Mouse (Mus musculus) right cerebral cortex, postnatal 4 days (tissue): ENCODE measurements around the gene Ntn3.

Experiments used
- DNase-seq: peaks from one replicate; pipeline ENCODE4 v3.0.0-alpha.2; 2022

Gene Ntn3

DNA sequence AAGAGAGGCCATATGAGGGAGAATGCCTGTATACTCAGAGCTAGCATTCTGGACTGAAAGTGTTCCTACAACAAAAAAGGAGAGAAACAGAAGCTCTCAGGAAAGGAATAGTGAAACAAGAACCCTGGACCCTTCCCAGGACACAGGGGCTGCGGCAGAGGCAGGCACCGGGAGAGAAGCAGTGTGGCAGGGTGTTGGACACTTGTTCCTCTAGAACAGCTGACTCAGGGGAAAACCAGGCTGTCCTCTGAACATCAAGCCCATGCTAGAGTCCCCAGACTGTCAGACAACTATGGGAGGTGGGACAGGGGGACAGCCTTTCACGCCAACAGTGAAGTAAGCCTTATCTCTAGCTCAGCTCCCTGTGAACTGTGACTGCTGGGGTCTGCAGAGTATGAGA is 1.3 kb upstream of the Ntn3 start:
- no peak for DNase-seq

DNA sequence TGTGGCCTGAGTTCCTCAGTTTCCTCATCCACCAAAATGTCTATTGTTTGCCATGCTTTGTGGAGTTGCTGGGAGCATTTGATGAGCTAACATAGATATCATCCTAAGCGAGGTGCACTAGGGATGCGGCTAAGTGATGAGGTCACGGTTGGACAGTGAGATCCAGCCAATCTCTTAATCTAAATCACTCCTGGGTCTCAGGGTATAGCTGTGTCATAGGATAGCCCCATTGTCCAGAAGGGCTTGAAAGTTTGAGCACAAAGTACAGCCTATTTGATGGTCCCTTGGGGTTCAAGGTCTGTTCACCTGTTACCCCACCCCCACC is 547 bp upstream of the Ntn3 start:
- DNase-seq: no peak

DNA sequence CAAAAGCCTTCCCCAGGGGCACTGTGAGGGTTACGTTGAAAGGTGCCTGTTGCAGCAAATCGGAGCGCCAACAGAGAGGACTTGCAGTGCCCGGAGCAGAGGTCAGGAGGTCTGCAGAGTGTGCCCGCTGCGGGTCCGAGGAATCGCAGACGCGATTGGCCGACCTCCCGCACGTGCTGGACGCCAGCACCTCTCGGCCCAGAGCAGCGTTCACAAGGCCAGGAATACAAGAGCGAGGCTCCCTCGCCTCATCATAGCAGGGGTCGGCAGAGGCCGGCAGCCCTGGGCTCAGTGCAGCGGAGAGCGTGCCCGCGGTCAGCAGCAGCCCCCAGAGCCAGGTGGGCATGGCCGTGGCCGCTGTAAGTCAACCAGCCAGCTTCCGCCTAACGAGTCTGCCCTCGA is 689 bp downstream of the Ntn3 start:
- no peak for DNase-seq

DNA sequence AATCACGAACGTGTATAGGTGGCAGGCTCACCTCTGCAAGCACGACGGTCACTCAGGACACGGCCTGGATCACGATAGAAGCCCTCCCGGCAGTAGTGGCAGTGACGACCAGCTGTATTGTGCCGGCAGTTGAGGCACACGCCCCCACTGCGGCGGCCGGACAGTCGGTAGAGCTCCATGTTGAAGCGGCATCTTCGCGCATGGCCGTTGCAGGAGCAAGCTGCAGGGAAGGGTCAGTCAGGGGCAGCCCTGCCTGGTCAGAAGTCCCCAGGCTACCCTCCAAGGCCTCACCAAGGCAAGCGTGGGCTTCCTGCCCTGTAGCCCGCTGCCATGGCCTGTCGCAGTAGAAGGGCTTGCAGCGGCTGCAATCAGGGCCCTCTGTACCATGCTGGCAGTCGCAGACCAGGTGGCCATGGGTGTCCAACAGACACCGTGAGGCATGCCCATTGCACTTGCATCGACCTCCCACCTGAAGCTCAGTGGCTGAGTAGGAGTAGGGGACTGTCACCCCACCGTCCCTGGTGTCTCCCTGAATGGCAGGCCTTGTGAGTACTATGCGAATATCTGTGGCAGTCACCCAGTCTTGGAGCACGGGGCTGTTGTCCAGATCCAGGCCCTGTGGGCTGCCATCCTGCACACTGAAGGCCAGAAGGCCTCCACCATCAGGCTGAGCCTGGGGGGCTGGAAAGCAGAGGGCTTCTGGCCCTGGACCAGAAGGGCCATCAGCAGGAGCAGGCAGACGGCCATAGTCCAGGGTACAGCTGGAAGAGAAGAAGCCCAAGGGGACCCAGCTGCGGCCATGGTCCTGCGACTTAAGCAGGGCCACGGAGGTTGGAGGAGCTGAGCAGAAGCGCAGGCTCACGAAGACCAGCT is 1.3 kb downstream of the Ntn3 start:
- peak; percentile 44 for DNase-seq

DNA sequence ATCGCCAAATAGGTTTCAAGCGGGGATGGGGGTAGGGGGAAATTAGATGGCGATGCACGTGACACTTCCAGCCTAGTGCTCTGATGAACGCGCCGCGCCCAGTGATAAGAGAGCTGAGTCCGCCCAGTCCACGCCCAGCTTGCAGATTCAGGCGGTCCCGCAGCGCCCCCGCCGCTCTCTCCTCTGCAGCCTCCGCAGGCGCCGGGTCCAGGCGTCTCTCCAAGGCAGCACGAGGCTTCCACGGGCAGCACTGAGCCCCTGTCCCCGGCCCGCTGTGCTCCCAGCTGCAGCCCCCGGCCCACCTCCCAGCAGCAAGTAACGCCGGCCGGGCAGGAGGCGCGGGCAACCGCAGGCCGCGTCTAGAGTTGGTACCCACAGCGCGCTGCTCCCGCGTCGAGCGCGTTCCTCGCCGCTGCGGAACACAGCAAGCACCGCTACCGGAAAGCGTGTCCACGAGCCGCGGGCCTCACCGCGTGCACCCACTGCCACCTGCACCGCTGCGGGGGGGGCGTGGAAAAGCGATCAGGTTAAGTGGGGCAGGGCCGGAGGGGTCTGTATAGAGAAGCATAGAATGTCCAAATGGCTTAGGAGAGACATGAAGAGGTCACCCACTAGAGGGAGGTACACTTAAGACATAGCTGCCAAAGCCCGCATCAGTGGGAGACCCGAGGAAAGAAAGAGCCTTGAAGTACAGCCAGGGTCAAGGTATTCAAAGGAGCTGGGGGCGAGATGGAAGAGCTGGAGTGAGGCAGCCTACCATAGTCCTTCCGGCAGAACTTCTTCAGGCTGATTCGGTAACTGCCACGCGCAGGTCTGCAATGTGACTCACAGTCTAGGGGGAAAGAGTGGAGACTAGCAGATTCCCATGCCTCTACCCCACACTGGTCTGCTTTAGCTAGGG is 2.6 kb downstream of the Ntn3 start:
- DNase-seq: peak; percentile 80

DNA sequence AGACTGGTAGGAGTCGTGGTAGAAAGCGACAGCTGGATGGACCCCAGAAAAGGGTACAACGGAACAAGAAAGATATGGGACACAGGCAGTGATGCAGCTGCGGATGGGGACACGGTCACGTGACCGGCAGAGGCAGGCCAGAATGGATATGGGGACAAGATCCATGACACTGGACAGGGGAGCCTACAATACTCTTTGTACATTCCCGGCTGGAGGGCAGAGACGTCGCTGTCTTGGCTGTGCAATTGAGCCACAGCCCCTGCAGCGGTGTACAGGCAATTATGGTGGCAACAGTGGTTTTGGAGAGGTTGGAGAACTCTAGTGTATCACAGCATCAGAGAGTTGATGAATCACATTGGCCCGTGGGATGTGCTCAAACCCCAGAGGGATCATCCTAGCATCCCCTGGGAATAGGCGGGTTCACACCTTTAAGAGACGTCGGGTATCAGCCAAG is 3.4 kb downstream of the Ntn3 start:
- DNase-seq: no peak

DNA sequence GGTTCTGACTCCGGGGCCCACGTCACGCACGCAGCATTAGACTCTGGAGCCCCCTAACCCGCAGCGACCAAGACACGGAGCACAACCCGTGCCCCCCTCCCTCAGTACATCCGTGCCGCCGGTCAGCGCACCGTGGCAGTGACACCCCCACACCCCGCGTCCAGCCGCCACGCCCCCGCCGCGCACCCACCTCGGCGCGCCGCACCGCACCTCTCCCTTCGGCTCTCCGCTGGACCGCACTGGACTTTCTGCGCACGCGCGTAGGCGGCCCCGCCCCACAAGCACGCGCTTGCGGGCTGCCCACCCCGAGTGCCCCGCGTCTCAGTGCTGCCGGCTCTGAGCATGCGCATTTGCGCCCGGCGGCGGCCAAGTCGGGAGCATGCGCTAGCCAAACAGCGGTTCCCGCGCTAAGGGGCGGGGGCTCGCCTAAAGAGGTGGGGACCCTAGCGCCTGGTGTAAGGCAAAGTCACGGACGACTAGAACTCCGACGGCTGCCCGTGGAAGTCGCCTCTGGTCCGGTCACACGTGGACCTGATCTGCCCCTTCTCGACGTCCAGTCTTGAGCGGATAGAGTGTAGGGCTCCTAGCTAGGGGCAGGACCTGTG is 3.9 kb downstream of the Ntn3 start, which contains the start of gene Tbc1d24:
Tbc1d24 (minus strand) TSS at position 279 of the 605 bp plus-strand sequence.
- DNase-seq: peak; percentile 97

DNA sequence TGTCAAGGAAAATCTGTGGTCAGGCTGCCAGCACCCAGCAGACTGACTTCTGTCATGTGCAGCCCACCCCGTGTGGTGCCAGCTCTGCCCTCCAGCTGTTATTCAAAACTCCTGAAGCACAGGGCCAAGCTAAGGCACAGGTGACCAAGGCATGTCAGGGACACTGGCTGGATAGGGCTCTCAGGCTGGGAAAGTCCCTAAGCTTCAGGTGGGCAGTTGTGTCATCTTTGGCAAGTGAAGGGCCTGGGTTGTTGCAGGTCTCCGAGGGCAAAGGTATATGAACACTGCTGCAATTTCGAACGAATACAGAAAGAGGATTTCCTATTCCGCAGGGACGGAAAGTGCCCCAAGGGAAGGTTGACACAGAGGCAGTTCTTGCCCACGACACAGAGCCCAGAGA is 4.5 kb downstream of the Ntn3 start:
- DNase-seq: peak; percentile 13

DNA sequence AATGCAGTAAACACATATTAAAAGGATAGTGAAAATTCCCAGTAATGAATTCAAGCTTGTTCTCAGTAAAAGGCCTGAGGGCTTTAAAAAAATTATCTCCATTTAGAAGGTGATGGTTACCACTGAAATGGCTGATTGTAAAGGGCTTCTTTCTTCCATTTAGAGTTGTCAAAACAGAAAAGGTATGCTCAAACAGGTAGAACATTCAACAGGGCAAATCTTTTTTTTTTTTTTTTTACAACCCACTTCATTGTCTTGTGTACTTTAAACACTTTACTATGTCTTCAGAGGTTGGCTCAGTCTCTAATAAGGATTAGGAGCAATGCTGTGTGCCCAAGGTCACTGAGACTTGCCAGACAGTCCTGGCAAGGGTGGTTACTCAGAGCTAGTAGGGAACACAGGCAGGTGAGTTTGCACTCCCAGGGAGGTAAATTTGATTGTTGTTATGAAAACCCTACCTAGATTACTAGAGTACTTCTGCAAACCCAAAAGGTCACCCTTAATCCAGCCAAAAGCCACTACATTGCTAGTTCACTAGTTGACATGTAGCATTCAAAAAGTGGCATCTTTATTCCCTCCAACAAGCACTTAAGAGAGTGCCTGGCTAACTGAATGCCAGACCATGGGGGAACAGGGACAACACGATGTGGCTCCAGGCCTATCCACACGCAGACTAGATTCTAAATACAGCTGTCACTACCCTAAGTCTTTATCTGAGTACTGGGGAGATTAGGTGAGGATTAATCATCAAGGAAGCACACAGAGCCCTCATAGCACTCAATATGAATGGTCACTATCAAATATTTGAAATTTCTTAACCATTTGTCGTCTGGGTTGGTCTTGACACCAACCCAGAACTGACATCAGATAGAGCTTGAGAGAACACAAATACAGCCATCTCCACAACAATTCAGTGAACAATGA is 5.5 kb downstream of the Ntn3 start:
- no peak for DNase-seq

DNA sequence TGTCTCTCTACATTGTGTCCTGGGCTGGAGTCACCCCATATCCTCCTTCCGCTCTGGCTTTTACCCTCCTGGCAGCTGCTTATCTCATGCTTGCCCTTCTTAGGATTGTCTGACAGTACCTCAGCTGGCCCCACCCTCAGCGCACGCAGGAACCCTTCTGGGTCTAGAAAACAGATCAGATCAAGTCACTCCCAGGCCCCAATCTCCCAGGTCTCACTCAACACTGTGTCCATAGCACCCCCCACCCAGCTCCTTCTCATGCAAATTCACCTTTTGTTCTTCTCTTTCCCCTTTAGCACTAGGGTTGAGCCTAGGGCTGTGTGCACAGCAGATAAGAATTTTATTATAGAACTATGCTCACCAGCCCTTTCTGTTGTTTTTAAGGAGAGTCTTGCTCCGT is 6.3 kb downstream of the Ntn3 start:
- no peak for DNase-seq

DNA sequence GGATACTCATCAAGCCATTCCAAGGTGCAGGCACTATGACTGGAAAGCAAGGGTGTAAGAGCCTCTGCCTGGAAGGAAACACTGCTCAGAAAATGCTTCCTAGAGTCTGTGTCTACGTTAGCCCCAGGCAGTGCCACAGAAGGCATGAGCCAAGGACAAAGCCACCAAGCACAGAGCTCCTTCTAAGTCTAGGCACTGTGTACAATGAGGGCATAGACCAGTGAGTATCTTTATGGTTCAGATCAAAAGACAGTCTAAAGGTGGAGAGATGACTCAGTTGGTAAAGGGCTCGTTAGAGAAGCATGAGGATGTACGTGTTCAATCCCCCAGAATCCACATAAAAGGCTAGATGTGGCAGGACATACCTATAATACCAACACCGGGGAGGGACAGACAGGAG is 8.2 kb downstream of the Ntn3 start:
- DNase-seq: no peak

DNA sequence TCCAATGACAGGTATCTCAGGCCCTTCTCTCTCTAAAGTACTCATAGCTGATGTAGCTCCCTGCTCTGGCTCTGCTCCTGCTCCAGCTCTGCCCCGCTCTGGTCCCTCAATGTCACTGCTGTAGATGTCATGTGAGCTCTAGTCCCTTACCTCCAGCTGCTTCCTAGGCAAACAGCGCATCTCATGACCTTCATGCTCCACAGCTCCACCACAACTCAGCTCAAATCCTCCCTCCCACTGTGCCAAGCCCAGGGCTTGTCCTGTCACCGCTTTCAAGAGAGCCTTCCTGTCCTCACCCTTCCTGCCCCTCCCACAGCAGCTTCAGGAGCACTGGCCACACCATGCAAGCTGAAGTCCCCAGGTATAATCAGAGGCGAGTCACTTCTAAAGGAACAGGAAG is 9.6 kb downstream of the Ntn3 start:
- no peak for DNase-seq

DNA sequence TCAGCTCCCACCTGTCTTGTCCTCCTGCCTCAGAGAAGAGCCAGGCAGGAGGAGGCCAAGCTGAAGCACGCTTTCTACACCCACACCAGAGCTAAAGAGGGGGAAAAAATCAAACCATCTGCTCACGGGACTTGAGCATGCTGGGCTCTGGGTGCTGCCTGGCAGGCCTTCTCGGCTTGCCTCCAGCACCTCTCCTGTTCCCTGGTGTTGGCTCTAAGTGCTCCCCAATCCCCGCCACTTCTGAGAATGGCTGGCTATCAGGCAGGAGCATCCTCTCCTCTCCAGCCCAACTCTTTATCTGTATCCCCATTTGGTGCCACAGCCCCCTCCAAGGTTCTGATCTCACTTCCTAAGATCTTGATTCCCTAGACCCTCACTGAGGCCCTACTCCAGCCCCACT is 10.1 kb downstream of the Ntn3 start:
- no peak for DNase-seq

DNA sequence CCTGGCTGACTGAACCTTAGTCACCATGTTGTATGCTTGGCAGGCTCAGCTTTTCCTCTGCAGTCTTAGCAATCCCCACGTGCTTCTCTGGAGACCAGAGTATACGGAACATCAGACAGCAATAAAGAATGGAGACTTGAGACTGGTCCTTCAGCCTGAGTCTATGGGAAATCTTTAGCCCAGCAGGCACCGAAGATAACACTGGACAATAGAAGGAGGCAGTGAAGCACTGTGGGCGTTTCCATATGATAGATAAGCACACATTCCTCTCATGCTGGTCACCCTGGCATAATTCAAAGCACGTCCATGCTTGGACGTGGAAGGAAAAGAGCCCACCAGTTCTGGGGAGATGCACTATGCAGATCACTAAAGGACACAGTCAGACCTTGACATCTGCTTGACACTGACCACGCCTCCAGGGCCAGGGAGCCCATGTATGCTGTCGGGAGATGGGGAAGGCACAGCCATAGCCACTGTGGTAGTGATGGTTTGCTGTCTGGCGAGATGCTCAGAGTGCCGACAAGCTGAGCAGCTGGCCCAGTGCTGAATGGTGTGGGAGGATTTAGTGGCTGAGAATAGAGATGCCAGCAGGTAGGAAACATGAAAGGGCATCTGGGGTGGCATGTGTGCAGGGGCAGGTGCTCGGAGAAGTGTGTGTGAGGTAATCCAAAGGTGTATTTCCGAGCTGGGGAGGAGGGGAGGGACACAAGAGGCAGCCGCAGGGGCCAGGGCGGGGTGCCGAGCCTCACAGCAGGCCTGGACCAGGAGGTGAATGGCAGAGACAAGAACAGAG is 12.1 kb downstream of the Ntn3 start:
- no peak for DNase-seq

DNA sequence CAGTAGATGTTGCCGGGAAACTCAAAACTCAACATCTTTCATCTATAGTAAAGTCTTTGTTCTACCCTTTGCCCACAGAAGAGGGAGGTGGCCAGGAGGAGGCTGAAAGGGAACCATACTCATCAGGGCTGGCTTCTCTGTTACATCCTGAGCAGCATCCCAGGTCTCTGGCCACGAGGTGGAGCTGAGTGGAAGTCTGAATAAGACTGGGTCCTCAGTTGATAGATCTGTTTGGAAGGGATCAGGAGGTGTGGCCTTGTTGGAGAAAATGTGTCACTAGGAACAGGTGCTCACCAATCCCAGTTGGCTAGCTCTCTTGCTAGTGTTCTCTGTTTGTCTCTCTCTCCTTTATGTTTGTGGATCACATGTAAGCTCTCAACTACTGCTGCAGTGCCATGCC is 14.0 kb downstream of the Ntn3 start:
- DNase-seq: no peak

DNA sequence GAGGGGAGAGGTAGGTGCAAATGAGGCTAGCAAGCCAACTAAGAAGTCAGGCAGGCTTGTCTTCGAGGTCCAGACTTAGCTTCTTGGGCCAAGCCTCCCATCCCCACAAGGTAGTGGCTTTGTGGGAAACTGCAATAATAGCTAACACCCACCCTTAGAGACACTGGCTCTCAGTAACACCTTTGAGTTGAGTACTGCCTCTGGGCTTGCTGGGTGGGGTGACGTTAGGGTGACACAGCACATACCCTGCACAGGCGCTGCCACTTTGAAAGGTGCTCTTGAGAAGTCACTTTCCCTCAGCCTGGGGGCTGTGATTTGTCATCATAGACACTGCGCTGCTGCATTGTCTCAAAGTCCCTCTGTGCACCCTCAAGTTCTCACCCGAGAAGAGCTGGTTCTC is 15.6 kb downstream of the Ntn3 start:
- DNase-seq: no peak

DNA sequence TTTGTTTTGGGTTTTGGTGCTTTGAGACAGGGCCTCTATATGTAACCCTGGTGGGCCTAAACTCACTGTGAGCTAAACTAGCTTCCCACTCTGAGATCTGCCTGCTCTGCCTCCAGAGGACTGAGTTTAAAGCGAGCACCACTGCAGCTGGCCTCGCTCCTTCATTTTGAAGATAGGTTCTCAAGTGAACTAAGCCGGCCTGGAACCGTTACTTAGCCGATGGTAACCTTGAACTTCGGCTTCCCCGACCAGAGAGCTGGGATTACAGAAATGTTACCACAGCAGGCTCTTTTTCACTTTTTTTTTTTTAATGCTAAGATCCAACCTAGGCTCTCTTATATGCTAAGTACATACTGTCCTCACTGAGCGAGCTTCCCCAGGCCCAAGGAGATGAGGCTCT is 16.1 kb downstream of the Ntn3 start:
- no peak for DNase-seq

DNA sequence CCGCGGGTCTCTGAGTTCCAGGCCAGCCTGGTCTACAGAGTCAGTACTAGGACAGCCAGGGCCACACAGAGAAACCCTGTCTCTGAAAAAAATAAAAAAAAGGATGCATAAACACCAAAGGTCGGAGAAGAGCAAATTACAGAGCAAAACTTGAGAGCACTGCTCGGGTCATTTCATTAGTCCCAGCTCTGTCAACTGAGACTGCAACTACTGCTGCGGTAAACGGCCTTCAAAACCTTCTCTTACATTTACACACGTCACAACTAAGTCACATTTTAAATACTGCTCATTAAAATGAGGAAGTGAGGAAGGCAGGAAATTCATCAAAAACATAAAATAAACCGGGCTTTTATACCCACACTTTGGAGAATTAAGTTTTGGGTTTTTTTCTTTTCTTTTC is 16.5 kb downstream of the Ntn3 start:
- no peak for DNase-seq

DNA sequence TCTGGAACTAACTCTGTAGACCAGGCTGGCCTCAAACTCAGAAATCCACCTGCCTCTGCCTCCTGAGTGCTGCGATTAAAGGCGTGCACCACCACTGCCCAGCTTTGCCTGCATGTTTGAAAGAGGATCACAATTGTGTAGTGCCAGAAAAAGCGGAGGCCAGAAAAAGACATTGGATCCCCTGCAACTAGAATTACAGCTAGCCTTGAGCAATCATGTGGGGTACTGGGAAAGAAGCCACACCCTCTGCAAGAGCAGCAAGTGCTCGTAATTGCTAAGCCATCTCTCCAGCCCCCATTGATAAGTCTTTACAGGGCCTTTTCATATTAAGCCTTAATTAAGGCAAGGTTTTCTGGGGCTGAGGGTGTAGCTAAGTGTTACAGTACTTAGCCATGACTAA is 17.9 kb downstream of the Ntn3 start:
- DNase-seq: no peak

DNA sequence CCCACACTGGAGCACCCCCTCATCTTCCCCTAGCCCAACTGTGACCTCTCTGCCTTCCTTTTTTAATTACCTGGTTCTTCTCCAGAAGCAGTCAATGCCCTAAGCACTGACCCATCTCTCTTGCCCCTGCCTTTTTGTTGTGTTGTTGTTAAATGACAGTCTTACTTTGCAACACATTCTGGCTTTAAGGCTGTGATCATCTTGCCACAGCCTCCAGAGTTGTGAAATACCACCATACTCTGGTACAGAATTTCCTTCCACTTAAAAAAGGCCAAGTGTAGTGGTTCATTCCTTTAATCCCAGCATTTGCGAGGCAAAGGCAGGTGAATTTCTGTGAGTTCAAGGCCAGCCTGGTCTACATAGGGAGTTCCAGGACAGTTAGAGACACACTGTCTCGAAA is 18.4 kb downstream of the Ntn3 start:
- DNase-seq: no peak

DNA sequence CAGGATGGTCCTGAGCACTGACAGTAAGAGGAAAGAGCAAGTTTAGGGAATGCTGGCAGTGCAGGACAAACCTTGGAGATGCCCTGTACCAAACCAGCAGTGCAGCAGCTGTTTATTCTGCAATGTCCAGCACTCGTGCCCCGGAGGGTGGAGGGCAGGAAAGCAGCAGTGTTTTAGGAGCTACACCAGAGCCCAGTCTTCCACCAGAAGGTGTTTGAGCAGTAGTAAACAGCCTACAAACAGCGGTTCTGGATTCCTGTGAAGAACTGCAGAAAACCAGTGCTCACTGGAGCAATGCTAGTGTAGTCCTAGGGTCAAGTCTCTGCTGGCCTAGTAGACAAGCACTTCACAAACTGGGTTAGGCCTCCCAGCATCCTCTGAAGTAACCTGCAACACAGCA is 35.1 kb downstream of the Ntn3 start:
- DNase-seq: no peak

DNA sequence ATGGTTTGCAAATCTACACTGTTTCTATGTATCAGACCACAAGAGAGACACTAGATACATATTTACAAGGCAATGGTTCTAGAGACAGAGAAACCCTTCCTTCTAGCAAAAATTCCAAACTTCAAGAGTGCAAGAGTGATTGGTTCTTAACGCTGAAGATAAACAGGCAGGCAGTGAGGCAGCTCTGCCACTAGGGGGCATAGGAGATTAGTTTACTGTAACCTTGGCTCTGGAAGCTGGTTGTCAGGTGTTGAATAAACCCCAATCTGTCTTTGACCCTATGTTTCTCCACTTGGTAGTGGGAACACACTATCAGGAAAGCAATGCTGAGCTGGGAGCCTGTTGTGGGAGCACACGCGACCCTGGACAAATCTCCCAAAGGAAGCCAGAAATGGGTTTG is 35.9 kb downstream of the Ntn3 start:
- peak; percentile 66 for DNase-seq
